Mouse (Mus musculus): Measurements from ENCODE around the gene Tmem161a. TPM values are rescaled to one million over a fixed set of nuclear protein-coding genes. Genes with fewer than 3 reads are reported as not detected.

Gene Tmem161a
- polyA plus RNA-seq, 1 experiment from 2014 or later = 54.2 TPM

DNA sequence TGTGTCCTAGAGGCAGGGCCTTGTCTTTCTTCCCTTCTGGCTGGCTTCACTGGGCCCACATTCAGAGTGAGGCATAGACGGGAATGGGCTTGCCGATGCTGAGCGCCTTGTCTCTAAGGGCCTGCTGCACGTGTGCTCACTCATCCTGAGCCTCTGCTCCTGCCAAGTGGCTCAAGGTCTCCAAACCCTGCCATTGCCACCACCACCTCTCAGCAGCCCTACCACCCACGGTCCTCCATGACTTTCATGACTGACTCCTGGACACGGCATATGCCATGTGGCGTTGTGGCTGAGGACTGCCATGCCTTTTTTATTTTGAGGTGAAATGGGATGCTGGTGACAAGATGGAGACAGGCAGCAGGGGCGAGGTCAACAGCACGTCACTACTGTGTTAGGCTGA lies 58.7 kb downstream of the Tmem161a start:
- Histone ChIP-seq H3K4me3 (no peak overlapping the region), H3K27ac (replicated peaks) (no peak overlapping the region), H3K9ac (replicated peaks) (no peak overlapping the region), H3K4me1 (peaks cover 25% of the 10 kb centered on the region), H3K27me3 (no peaks in the 10 kb centered on the region), H3K36me3 (peaks cover 43% of the 10 kb centered on the region), H3K4me2 (replicated peaks) (no peak overlapping the region), H3K9me3 (no peaks in the 10 kb centered on the region)
- WGBS = 92% methylated on average over 9 of the region's 9 CpGs
- ATAC-seq (replicated peaks) = no peak

Other genes starting within 250 kb of the Tmem161a start
- 28.3 and 35.5 TPM in 2 replicates for gene Gatad2a, start 176.0 kb upstream of the Tmem161a start, polyA plus RNA-seq (2015; fragmentation: Nextera tagmentation; extraction: Ambion mirVana)
- 84.5 and 85.9 TPM in 2 replicates for gene Mau2, start 129.6 kb upstream of the Tmem161a start, polyA plus RNA-seq (2015; fragmentation: Nextera tagmentation; extraction: Ambion mirVana)
- gene Sugp1, start 129.5 kb upstream of the Tmem161a start, polyA plus RNA-seq (2015; fragmentation: Nextera tagmentation; extraction: Ambion mirVana) = 60.9 and 66.5 TPM in 2 replicates
- gene Tm6sf2, start 99.4 kb upstream of the Tmem161a start, polyA plus RNA-seq (2015; fragmentation: Nextera tagmentation; extraction: Ambion mirVana) = 1.3 and 1.5 TPM in 2 replicates
- 0.15 and 0.38 TPM in 2 replicates for gene Hapln4, start 88.9 kb upstream of the Tmem161a start, polyA plus RNA-seq (2015; fragmentation: Nextera tagmentation; extraction: Ambion mirVana)
- 144 and 152 TPM in 2 replicates for gene Ncan, start 51.5 kb upstream of the Tmem161a start, polyA plus RNA-seq (2015; fragmentation: Nextera tagmentation; extraction: Ambion mirVana)
- 43.0 and 43.3 TPM in 2 replicates for gene Nr2c2ap, start 41.0 kb upstream of the Tmem161a start, polyA plus RNA-seq (2015; fragmentation: Nextera tagmentation; extraction: Ambion mirVana)
- 11.5 and 13.4 TPM in 2 replicates for gene Rfxank, start 33.2 kb upstream of the Tmem161a start, polyA plus RNA-seq (2015; fragmentation: Nextera tagmentation; extraction: Ambion mirVana)
- gene Borcs8, start 32.9 kb upstream of the Tmem161a start, polyA plus RNA-seq (2015; fragmentation: Nextera tagmentation; extraction: Ambion mirVana) = 48.4 and 50.3 TPM in 2 replicates
- 0.22 and 0.23 TPM in 2 replicates for gene Mef2b, start 32.6 kb upstream of the Tmem161a start, polyA plus RNA-seq (2015; fragmentation: Nextera tagmentation; extraction: Ambion mirVana)
- gene Slc25a42, start 39.9 kb downstream of the Tmem161a start, polyA plus RNA-seq (2015; fragmentation: Nextera tagmentation; extraction: Ambion mirVana) = 3.8 and 4.4 TPM in 2 replicates
- gene Sugp2, start 61.9 kb downstream of the Tmem161a start, polyA plus RNA-seq (2015; fragmentation: Nextera tagmentation; extraction: Ambion mirVana) = 83.3 and 85.6 TPM in 2 replicates
- gene Armc6, start 62.1 kb downstream of the Tmem161a start, polyA plus RNA-seq (2015; fragmentation: Nextera tagmentation; extraction: Ambion mirVana) = 90.3 and 94.5 TPM in 2 replicates
- 52.5 and 55.7 TPM in 2 replicates for gene Homer3, start 110.5 kb downstream of the Tmem161a start, polyA plus RNA-seq (2015; fragmentation: Nextera tagmentation; extraction: Ambion mirVana)
- 52.2 and 53.8 TPM in 2 replicates for gene Ddx49, start 130.1 kb downstream of the Tmem161a start, polyA plus RNA-seq (2015; fragmentation: Nextera tagmentation; extraction: Ambion mirVana)
- 266 and 271 TPM in 2 replicates for gene Cope, start 130.2 kb downstream of the Tmem161a start, polyA plus RNA-seq (2015; fragmentation: Nextera tagmentation; extraction: Ambion mirVana)
- gene Cers1, start 143.4 kb downstream of the Tmem161a start, polyA plus RNA-seq (2015; fragmentation: Nextera tagmentation; extraction: Ambion mirVana) = 31.3 and 31.9 TPM in 2 replicates
- gene Gdf1, start 157.5 kb downstream of the Tmem161a start, polyA plus RNA-seq (2015; fragmentation: Nextera tagmentation; extraction: Ambion mirVana) = 0.87 and 5.1 TPM in 2 replicates
- 17.5 and 17.8 TPM in 2 replicates for gene Upf1, start 180.9 kb downstream of the Tmem161a start, polyA plus RNA-seq (2015; fragmentation: Nextera tagmentation; extraction: Ambion mirVana)
- 0.14 TPM in 1 of 2 replicates, not detected in the other for gene Comp, start 201.2 kb downstream of the Tmem161a start, polyA plus RNA-seq (2015; fragmentation: Nextera tagmentation; extraction: Ambion mirVana)

All from forebrain, embryonic 15.5 days (tissue).